Mouse (Mus musculus) gastrocnemius, postnatal 4 days (tissue): ENCODE measurements around the gene Naa16. TPM values are rescaled to one million over a fixed set of nuclear protein-coding genes. Genes with fewer than 3 reads are reported as not detected.

ENCODE experiments used
- DNase-seq, 2 experiments: peaks; one replicate each; pipeline ENCODE4 v3.0.0; 2021 to 2022; ENCODE audit warnings: low spot score in 2 of 2, mixed read lengths in 2 of 2
- total RNA-seq, 2 experiments: library from RNA; stranded (reverse); gene quantifications; 2 replicates each; pipeline ENCODE4 v1.2.3; 2021

The Naa16 gene
- total RNA-seq, 2 experiments from 2014 or later: 16.2 to 18.3 TPM

GRCm38 (mm10) chr14:79331936-79332335, 58.6 kb downstream of the Naa16 start:
- DNase-seq: no peak

- no peak for DNase-seq
Observed at GRCm38 (mm10) chr14:79330944-79331561, 59.5 kb downstream of the Naa16 start.

- no peak for DNase-seq
Observed at GRCm38 (mm10) chr14:79327033-79327432, 63.5 kb downstream of the Naa16 start.

DNA sequence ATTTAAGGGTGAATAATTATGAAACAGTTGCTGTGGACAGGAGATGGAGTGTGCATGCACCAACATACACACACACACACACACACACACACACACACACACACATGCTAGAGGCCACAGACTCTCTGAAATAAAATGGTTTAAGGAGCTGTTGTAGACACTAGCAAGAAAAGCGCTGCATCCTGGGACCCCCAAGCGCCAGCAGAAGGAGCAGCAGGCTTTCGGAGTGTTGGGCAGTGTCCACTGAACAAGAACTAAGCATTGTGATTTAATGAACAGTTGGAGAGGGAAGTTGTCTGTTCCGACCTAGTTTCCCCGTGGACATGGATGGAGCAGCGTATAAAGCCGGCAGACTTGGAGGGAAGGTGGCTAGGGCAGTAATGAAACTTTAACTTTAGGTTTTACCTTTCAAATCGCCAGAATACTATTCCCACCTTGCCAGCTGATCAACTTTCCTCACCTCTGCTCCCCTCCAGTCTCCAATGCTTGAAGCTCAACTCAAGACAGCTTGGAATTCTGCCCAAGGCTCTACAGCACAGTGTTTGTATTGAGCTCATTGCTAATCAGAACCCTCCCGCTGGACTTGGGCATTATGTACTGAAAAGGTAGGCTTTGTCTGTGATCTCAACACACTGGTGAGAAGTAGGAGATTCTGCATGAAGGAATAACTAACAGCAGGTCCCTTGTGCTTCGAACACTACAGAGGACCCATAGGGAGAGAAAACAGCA, 66.3 kb downstream of the Naa16 start:
- no peak for DNase-seq

- DNase-seq: no peak
Observed at GRCm38 (mm10) chr14:79321881-79322280, 68.7 kb downstream of the Naa16 start.

DNA sequence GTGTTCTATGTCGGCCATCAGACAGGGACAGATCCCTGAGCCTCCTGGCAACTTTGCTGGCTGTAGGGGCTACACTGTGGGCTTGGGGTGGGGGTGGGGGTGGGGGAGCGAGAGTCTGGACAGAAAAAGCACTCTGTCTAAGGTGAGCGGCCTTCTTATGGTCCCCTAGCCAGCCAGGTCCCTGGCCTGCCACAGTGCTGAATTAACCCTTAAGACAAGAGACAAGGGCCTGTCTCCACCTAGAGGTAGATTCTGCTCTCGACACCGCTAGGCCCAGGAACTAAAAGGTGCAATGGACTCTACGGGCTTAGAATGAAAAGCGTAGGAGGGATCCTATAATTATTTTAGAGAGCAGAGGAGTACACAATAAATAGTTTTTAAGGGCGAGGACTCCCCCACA, 69.4 kb downstream of the Naa16 start:
- DNase-seq: no peak

- no peak for DNase-seq
Observed at GRCm38 (mm10) chr14:79317602-79318001, 73.0 kb downstream of the Naa16 start.

DNA sequence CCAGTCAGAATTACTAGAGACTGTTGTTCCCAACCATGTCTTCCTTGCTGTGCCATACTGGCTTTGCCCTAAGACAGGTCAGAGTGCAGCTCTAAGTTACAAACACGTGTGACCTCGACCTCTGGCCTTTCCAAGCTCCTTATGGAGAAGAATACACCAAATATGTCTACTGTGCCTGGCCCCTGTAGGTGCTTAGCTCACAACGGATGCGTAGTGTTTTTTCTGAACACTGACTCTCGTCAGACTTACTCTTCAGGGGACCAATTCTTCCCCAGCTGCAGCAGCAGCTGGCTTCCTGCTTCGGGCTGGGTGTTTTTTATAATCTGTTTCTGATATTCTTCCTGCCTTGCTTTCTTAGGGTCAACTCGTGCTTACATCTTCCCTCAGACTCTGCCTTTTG, 74.7 kb downstream of the Naa16 start:
- DNase-seq: no peak

GRCm38 (mm10) chr14:79314245-79315010, 76.2 kb downstream of the Naa16 start:
- no peak for DNase-seq

DNA sequence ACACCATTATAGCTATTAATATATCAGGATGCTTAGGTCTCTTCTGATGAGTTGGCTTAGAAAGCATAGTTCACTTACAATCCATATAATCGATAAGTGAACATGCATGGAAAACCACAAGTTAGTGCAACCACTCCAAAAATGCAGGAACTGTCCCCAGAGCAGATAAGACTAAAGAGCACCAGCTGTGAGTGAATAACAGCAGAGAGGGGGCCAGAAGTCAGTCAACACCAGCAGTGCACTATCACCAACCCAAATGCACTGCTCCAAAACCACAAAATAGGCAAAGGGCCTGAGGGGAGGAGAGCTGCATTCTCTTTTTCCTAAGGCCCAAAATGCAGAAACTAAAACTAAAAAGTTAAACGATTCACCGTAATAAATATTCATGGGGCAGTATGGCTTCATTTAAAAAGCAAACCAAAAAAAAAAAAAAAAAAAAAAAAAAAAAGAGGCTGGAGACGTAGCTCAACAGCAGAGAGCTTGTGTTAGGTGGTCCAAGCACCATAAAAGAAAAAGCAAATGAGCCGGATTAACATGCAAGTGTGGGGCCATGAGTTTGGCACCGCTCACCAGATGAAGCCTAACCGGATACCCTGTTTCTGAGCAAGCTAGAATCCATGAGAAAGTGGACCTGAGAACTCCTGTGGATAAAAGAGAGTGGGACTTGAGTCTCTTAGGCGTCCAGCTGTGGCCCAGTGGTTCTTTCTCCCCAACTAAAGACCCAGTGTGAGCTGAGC, 77.0 kb downstream of the Naa16 start:
- DNase-seq: no peak

GRCm38 (mm10) chr14:79312719-79313118, 77.9 kb downstream of the Naa16 start:
- DNase-seq: no peak

DNA sequence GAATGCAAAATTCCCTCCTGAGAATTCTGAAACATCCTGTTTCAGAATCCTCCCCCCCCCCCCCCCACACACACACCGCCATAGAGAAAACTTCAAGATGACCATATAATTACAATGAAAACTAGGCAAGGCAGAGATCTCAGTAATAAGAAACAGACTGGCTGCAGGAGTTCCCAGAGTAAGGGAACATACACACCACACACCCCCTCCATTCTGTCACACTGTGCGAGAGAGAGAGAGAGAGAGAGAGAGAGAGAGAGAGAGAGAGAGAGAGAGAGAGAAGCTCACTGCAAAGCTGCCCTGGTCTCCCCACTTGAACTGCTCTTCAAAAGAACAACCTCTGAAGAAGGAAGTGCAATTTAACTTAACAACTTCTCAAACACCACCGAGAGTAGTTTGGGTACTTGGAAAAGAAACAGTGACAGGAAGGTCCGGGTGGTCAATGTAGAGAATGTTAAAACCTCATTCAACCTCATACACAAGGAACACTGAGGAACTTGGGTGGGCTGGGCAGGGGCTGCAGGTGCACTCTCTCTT, 78.6 kb downstream of the Naa16 start:
- DNase-seq: no peak

DNA sequence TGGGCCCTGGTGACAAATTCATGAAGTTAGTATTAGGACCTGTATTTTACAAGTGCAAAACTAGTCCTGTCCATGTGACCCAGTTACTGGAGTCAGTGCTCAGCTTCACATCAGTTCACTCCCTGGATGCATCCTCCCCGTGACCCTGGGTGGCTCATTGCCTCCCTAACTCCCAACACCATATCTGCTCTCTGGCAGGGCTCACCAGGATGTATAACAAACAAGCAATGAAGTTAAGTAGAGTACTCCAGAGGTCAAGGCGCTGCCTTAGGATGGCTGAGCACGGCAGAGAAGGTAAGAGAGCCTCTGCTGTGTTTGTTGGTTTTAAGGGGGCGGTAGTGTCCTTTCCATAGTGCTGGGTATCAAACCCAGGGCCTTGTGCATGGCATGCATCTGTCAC, 81.5 kb downstream of the Naa16 start:
- no peak for DNase-seq

- no peak for DNase-seq
Observed at GRCm38 (mm10) chr14:79308364-79308763, 82.2 kb downstream of the Naa16 start.

- DNase-seq: no peak
Observed at GRCm38 (mm10) chr14:79307908-79308307, 82.7 kb downstream of the Naa16 start.

DNA sequence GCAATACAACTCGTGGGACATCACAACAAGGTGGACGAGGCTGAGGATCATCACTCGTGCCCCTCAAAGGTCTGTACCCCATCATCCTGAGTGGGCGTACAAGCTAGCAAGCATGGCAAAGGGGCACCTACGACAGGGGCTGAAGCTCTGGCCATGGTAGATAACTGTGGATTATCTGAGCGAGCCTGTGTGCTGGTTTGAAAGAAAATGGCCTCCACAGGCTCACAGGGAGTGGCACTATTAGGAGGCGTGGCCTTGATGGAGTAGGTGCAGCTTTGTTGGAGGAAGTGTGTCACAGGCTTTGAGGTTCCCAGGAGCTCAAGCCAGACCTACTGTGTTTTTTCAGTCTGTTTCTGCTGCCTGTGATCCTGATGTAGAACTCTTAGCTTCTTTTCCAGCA, 83.4 kb downstream of the Naa16 start:
- DNase-seq: no peak

DNA sequence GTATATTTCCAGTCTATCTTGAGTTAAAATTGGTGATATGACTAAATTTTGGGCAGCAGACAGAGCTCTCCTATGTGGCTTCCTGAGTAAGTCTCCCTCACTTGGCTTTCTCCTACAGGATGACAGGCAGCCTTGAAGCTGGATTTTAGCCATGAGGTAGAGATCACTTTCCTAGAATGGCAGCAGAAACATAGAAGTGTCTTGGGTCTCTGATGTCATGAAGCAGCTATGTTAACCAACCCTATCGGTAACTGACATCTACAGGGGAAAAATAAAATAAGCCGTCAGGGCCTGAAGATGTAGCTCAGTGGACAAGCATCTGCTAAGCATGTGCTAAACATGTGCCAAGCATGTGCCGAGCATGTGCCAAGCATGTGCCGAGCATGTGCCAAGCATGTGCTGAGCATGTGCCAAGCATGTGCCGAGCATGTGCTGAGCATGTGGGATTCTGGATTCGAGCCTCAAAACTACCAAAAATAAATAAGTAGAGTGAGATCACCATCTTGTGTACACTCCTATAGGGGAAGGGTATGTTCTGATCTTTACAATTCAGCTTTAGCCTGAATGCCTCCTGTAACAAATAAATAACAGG, 85.6 kb downstream of the Naa16 start:
- DNase-seq: no peak

- DNase-seq: no peak
Observed at GRCm38 (mm10) chr14:79303150-79303549, 87.4 kb downstream of the Naa16 start.

- DNase-seq: peak; percentile 79 to 95
Observed at GRCm38 (mm10) chr14:79301466-79301875, 89.1 kb downstream of the Naa16 start, which contains the start of gene Rgcc. TSS of gene Rgcc (minus strand) at chr14:79301645.

DNA sequence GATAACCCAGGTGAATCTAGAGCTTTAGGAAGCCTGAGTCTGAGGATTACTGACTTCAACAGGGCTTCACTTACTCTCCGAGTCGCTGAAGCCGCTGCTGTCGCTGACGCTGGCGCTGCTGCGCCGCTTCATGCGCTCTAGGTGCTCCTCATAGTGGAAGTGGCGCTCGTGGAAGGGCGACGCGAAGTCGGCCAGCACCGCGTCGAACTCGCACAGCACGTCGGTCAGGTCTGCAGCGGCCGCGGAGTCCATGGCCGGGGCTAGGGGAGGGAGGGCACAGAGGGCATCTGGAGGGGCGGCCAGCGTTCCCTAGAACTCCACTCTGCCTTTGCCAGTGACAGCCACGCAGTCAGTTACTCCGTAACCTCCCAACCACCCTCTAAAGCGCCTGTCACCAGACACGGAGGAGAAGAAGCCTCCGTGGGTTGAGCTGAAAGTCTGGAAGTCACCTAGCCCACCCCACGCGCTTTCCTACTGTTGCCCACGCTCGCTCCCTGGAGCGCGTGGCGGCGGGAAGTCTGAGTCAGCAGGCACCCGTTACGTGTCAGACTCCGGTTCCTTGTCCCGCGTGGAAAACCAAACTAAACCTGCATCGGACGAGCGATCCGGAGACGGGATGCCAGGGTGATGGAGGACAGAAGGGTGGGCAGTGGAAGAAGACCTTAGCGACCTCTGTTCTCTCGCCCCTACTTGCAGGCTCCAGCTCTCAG, 89.8 kb downstream of the Naa16 start:
- no peak for DNase-seq
